Mouse (Mus musculus) erythroblast, embryonic 14.5 days (primary cell): Measurements from ENCODE around the gene Vsir.

Experiments
- GATA1 ChIP-seq: IDR thresholded peaks from 2 replicates; pipeline ENCODE4 v1.6.1; 2012; ENCODE audit warnings: low read length, inconsistent platforms, mixed read lengths
- TAL1 ChIP-seq: IDR thresholded peaks from 3 replicates; pipeline ENCODE4 v1.6.1; 2012; ENCODE audit warnings: low read length, inconsistent platforms, mixed read lengths

- TF ChIP-seq GATA1: no peak
- TF ChIP-seq TAL1: no peak
These were observed 27.4 kb downstream of the Vsir start for GRCm38 (mm10) chr10:60373937-60374578.
